Mouse (Mus musculus): ENCODE results near the gene Rab21. TPM values are rescaled to one million over a fixed set of nuclear protein-coding genes. Genes with fewer than 3 reads are reported as not detected.
A peak's percentile ranks its signal among the peaks of the same experiment; 100 is the strongest.

Rab21 gene
- polyA plus RNA-seq, 1 experiment, result 2.6 TPM

DNA sequence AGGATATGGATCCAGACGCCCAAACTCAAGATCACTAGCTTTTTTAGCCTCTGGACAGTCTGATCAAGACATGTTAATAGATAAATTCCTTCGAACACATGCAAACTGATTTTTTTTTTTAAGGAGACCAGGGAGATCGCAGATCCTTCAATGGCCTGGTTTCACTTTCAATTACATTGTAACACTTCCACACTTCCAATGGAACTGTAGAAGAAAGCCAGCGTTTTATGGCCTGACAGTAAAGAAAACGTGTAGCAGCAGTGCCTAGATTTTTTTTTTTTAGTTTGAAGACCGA is 1.2 kb downstream of the Rab21 start:
- Histone ChIP-seq H3K4me1 (ENCODE audit: control insufficient read depth) (peaks cover 44% of the 10 kb centered on the region), H3K9me3 (ENCODE audit: control insufficient read depth, low read length) (no peaks in the 10 kb centered on the region), H3K4me3 (replicated peaks) (peak overlapping the region; percentile 97), H3K27me3 (ENCODE audit: control insufficient read depth) (no peaks in the 10 kb centered on the region), H3K36me3 (ENCODE audit: control insufficient read depth) (peaks cover 24% of the 10 kb centered on the region)
- no peak for TF ChIP-seq GATA1 (IDR thresholded peaks at IDR 0.05; ENCODE audit: low read length)

DNA sequence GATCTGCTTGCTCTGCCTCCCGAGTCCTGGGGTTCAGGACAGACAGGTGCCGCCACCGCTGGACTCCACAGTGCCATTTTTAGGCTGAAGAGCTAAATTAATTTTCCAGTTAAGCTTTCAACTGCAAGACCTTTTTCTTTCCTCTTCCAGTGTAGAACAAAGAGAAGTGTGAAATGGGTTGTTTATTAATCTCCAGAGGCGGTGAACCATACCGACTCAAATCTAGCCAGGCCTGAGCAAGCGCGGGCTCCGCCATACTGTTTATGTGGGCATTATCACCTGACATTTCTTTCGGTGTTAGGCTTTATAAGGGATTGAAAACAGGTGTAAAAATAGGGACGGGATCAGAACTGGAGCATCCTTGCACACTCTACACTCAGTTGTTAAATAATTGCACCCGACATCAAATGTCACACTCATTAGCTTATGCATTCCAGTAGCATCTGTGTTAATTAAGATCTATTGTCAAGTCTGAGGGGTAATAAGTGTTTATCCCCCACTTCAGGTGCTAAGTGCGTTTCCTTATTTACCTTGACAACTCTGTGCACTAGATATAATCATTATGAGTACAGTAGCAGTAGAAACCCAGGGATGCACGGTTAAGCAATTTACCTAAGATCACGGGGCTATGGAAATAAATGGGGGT is 1.6 kb downstream of the Rab21 start:
- Histone ChIP-seq H3K27me3 (ENCODE audit: control insufficient read depth) (no peaks in the 10 kb centered on the region), H3K9me3 (ENCODE audit: control insufficient read depth, low read length) (no peaks in the 10 kb centered on the region), H3K4me1 (ENCODE audit: control insufficient read depth) (peaks cover 44% of the 10 kb centered on the region), H3K36me3 (ENCODE audit: control insufficient read depth) (peaks cover 24% of the 10 kb centered on the region), H3K4me3 (replicated peaks) (peak overlapping the region; percentile 97)
- TF ChIP-seq GATA1 (IDR thresholded peaks at IDR 0.05; ENCODE audit: low read length) (no peak), TAL1 (IDR thresholded peaks at IDR 0.05; ENCODE audit: low read length) (no peak)

DNA sequence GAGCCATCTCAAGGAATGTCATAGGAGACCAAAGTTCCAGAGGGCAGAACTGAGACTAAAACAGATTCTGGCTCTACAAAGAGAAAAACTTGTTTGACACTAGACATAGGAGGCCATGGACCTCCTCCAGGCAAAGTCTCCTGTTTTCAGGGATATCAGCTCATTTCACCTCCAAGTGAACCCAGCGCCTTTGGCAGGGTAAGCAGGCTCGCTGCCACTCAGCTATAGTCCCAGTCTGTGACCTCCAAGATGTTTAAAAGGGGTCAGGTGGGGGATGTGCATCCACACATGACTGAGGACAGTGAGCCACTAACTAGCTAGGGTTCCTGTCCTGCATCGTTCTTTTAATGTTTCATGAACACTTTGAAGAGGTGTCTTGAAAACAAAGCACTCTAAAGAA is 2.7 kb downstream of the Rab21 start:
- Histone ChIP-seq H3K36me3 (ENCODE audit: control insufficient read depth) (peaks cover 24% of the 10 kb centered on the region), H3K4me1 (ENCODE audit: control insufficient read depth) (peaks cover 44% of the 10 kb centered on the region), H3K9me3 (ENCODE audit: control insufficient read depth, low read length) (no peaks in the 10 kb centered on the region), H3K27me3 (ENCODE audit: control insufficient read depth) (no peaks in the 10 kb centered on the region), H3K4me3 (replicated peaks) (no peak overlapping the region)
- TF ChIP-seq TAL1 (IDR thresholded peaks at IDR 0.05; ENCODE audit: low read length), result no peak
- no peak for TF ChIP-seq GATA1 (IDR thresholded peaks at IDR 0.05; ENCODE audit: low read length)

DNA sequence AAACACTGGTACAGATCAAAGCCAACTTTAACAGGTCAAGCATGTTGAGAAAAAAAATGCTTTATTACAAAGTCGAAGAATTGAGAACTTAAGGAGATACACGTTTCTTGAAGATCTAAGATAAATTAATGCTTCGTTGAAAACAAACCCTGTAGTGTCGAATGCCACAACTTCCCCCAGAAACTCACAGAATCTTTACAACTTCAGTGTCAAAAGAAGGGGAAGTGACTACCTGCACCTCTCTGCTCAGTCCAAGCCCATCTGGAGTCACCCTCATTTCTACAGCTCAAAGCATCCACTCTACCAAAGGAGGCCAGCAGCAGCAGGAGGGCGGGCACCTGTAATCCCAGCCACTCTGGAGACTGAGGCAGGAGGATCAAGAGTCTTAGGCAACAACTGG is 3.2 kb downstream of the Rab21 start:
- Histone ChIP-seq H3K4me1 (ENCODE audit: control insufficient read depth) (peaks cover 46% of the 10 kb centered on the region), H3K4me3 (replicated peaks) (no peak overlapping the region), H3K27me3 (ENCODE audit: control insufficient read depth) (no peaks in the 10 kb centered on the region), H3K9me3 (ENCODE audit: control insufficient read depth, low read length) (no peaks in the 10 kb centered on the region), H3K36me3 (ENCODE audit: control insufficient read depth) (peaks cover 24% of the 10 kb centered on the region)
- TF ChIP-seq GATA1 (IDR thresholded peaks at IDR 0.05; ENCODE audit: low read length) (no peak), TAL1 (IDR thresholded peaks at IDR 0.05; ENCODE audit: low read length) (no peak)

DNA sequence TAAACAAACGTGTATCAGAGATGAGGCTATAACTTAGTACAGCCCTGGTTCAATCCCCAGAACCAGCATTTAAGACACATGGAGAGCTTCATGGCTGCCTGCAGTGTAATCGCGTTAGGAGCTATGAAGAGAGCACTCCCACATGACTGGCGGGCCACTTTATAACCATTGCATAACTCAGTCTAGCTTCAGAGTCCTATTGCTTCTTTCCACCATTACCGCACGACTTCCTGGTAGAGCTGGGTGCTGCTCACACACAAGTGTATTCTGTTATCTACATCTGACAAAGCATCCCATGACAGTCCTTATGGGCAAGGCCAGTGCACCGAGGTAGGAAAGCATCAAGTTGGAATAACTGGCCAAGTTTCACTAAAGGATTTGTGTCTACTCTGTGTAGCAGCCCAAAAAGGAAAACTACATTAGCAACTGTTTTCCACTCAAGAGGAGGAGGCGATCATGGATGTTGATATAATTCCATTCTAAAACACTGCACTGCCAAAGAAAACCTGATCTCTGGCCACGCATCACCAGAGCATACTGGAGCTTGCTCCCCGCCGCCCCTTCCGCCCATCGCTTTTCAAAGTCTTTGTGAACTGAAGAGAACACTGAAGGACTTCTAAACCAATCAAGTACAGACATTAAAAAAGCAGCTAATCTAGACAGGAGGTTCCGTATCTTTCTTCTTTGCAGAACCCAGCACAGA is 4.0 kb downstream of the Rab21 start:
- peaks cover 42% of the 10 kb centered on the region for H3K4me1 ChIP-seq (ENCODE audit: control insufficient read depth)
- TF ChIP-seq GATA1 (IDR thresholded peaks at IDR 0.05; ENCODE audit: low read length), result no peak
- no peak for TF ChIP-seq TAL1 (IDR thresholded peaks at IDR 0.05; ENCODE audit: low read length)
- H3K27me3 ChIP-seq (ENCODE audit: control insufficient read depth), result no peaks in the 10 kb centered on the region
- no peak overlapping the region for H3K4me3 ChIP-seq (replicated peaks)
- no peaks in the 10 kb centered on the region for H3K9me3 ChIP-seq (ENCODE audit: control insufficient read depth, low read length)
- peaks cover 24% of the 10 kb centered on the region for H3K36me3 ChIP-seq (ENCODE audit: control insufficient read depth)

DNA sequence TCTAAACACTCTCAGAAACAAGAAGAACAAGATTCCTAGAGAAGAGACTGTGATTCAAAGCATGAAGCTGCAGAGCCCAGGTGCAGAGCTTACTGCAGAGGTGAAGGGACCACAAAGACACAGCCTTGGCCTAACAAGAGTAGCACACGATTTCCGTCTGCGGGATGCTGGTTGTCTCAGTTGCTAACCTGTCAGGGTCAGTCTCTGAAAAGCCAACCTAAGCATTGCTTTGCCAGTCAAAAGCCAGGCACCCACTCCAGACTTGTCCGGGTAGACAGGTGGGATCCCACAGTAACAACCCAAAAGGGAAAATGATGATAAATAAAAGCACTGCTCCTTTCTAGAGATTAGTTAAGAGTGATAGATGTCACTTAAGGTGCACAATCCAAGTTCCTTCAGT is 6.2 kb downstream of the Rab21 start:
- no peaks in the 10 kb centered on the region for H3K27me3 ChIP-seq (ENCODE audit: control insufficient read depth)
- peaks cover 26% of the 10 kb centered on the region for H3K36me3 ChIP-seq (ENCODE audit: control insufficient read depth)
- TF ChIP-seq TAL1 (IDR thresholded peaks at IDR 0.05; ENCODE audit: low read length) (no peak), GATA1 (IDR thresholded peaks at IDR 0.05; ENCODE audit: low read length) (no peak)
- peaks cover 32% of the 10 kb centered on the region for H3K4me1 ChIP-seq (ENCODE audit: control insufficient read depth)
- no peaks in the 10 kb centered on the region for H3K9me3 ChIP-seq (ENCODE audit: control insufficient read depth, low read length)
- H3K4me3 ChIP-seq (replicated peaks), result no peak overlapping the region

DNA sequence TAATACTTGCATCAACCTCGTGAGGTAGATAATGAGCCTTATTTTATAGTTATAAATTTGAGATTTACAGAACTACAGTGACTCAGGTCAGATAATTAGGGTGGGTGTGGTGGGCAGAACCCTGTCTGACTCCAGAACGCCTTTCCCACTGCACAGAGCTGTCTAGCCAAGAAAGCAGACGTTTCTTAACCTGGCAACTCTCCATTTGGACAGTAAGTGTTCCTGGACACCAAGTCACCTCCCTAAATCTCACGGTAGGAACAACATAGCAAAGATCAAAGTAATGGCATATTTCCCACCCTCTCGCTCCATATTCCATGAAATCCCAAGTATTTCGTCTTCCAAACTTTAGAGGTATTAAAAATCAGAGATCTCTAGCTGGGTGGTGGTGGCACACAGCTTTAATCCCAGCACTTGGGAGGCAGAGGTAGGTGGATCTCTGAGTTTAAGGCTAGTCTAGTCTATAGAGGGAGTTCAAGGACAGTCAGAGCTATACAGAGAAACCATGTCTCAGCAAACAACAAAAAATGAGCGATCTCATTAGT is 8.0 kb downstream of the Rab21 start:
- Histone ChIP-seq H3K27me3 (ENCODE audit: control insufficient read depth) (no peaks in the 10 kb centered on the region), H3K9me3 (ENCODE audit: control insufficient read depth, low read length) (no peaks in the 10 kb centered on the region), H3K4me1 (ENCODE audit: control insufficient read depth) (peaks cover 19% of the 10 kb centered on the region), H3K4me3 (replicated peaks) (no peak overlapping the region), H3K36me3 (ENCODE audit: control insufficient read depth) (peaks cover 27% of the 10 kb centered on the region)
- TF ChIP-seq GATA1 (IDR thresholded peaks at IDR 0.05; ENCODE audit: low read length) (no peak), TAL1 (IDR thresholded peaks at IDR 0.05; ENCODE audit: low read length) (no peak)

DNA sequence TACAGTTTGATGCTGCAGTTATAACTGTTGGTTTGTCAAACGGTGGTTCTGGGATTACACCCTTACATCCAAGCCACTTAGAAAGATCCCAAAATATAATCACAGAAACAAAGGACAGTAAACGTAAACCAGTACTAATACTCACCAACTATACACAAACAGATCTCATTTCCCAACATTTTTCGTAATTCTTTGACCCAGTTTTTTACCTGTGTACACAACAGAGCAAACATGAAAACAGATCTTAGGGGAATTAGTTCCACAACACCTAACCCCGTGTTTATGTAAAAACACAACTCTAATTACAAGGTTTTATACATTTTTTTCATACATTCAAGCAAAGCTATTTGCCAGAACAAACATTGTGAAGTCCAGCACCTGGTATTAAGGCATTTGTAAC is 16.7 kb downstream of the Rab21 start:
- no peaks in the 10 kb centered on the region for H3K9me3 ChIP-seq (ENCODE audit: control insufficient read depth, low read length)
- peaks cover 63% of the 10 kb centered on the region for H3K36me3 ChIP-seq (ENCODE audit: control insufficient read depth)
- no peak for TF ChIP-seq GATA1 (IDR thresholded peaks at IDR 0.05; ENCODE audit: low read length)
- H3K27me3 ChIP-seq (ENCODE audit: control insufficient read depth), result no peaks in the 10 kb centered on the region
- no peak overlapping the region for H3K4me3 ChIP-seq (replicated peaks)
- H3K4me1 ChIP-seq (ENCODE audit: control insufficient read depth), result no peaks in the 10 kb centered on the region

DNA sequence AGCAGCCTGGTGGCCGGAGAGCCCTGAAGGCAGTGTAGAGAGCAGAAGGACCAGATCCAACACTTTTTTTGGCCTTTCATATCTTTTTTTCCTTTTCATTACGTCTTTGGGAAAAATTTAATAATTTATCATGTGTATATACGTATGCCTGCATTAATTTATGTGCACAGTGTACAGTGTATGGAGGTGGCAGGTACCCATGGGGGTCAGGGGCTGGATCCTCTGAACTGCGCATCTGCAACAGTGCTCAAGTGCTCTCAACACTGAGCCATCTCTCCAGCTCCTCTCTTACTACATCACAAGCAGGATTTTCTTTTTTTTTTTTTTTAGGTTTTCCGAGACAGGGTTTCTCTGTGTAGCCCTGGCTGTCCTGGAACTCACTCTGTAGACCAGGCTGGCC is 17.8 kb downstream of the Rab21 start:
- Histone ChIP-seq H3K4me1 (ENCODE audit: control insufficient read depth) (no peaks in the 10 kb centered on the region), H3K9me3 (ENCODE audit: control insufficient read depth, low read length) (no peaks in the 10 kb centered on the region), H3K4me3 (replicated peaks) (no peak overlapping the region), H3K36me3 (ENCODE audit: control insufficient read depth) (peaks cover 68% of the 10 kb centered on the region), H3K27me3 (ENCODE audit: control insufficient read depth) (no peaks in the 10 kb centered on the region)
- TF ChIP-seq GATA1 (IDR thresholded peaks at IDR 0.05; ENCODE audit: low read length), result no peak
- TF ChIP-seq TAL1 (IDR thresholded peaks at IDR 0.05; ENCODE audit: low read length), result no peak

All from erythroblast, embryonic 14.5 days (primary cell).